Mouse (Mus musculus): Measurements from ENCODE around the gene Sos2.
A peak's percentile ranks its signal among the peaks of the same experiment; 100 is the strongest.
"Not testable (repeated sequence)": the region's sequence is repeated elsewhere in the genome, so short reads cannot be mapped to it uniquely, and the experiment has no call there.

The Sos2 gene

DNA sequence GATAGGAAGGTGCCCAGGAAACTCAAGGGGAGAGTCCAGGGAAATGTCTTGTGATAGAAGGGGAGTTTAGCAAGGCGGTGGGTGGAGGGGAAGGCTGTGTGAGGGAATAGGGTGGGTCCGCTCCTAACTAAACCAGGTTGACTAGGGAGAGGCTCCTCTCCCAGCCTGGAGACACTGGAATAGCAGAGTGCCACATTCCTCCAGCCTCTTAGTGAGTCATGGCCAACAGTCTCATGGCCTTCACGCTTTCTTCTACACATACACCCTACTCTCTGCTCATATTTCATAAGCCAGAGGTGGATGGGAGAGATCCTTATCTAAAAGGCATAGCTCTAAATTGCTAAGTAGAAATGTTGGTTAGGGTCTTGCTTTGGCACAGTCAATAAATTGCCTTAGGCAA, 111.7 kb downstream of the Sos2 start:
- no peak for DNase-seq (ENCODE audit: low spot score in 2 of 2)

GRCm38 (mm10) chr12:69568266-69568665, 113.4 kb downstream of the Sos2 start:
- no peak for DNase-seq (ENCODE audit: low spot score in 2 of 2)

DNA sequence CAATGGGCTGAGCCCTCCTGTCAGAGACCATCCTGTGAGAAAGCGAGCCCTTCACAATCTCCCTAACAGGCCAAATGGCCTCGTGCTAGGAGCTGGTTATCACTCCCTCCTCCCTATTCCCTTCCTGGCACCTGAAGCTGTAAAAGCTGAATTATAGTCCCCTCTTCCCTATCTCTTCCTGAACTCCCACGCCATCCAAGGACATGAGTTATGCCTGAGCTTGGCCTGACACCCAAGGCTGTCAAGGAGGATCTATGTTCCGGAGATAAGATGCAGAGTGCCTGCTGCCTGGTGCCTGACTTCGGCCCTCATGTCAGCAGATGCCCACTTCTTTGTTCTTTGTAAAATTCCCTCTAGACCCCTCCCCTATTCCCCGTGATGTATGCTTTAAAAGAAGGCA, 120.6 kb downstream of the Sos2 start:
- not testable (repeated sequence) for DNase-seq (ENCODE audit: low spot score in 2 of 2)

DNA sequence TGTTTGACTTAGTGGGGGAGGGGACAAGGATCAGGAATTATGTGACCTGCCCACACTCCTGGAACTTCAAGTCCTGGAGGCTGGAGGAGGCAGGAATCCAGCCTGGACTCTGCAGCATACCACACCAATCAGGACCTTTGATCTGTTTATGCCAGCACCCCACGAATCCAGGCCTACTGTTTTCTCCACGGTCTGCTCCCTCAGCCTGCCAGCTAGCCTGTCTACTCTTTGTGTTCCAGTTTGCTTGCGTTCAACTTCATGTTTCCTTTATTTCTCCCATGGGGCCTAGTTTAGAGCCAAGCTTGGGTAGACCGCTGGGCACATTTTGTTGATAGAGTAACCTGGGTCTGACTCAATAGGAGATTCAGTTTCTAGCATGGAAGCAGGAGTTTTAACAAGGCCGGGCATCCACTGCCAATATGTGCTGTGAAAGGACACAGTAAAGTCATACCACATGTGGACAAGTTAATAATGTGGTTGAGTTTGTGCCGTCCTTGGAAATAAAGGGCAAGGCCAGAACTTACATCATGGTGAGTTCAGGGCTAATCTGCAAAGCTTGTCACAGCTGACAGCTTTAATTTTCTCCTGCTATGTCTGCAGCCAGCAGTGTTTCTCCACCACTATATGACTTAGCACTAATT, 125.3 kb downstream of the Sos2 start:
- DNase-seq (ENCODE audit: low spot score in 2 of 2), result no peak

GRCm38 (mm10) chr12:69545456-69546178, 136.0 kb downstream of the Sos2 start:
- DNase-seq (ENCODE audit: low spot score in 2 of 2), result no peak

GRCm38 (mm10) chr12:69544994-69545393, 136.7 kb downstream of the Sos2 start:
- DNase-seq (ENCODE audit: low spot score in 2 of 2), result no peak

- no peak for DNase-seq (ENCODE audit: low spot score in 2 of 2)
Measured at GRCm38 (mm10) chr12:69544562-69544961, 137.1 kb downstream of the Sos2 start.

DNA sequence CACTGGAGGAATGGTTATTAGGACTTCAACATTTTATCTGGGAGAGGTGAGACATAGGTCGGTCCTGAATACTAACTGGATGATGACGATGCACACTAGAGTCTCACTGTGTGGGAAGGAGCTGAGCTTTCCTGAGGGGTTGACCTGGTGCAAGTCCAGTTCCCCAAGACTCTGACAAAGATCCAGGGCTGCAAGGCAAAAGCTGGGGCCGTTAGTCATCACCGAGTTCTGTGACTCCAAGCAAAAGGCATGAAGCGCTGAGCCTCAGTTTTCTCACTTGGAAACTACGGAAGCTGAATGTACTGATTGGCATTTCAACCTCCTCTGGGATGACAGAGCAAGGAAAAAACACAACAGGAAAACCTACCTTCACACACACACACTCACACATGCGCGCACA, 139.3 kb downstream of the Sos2 start:
- no peak for DNase-seq (ENCODE audit: low spot score in 2 of 2)

DNA sequence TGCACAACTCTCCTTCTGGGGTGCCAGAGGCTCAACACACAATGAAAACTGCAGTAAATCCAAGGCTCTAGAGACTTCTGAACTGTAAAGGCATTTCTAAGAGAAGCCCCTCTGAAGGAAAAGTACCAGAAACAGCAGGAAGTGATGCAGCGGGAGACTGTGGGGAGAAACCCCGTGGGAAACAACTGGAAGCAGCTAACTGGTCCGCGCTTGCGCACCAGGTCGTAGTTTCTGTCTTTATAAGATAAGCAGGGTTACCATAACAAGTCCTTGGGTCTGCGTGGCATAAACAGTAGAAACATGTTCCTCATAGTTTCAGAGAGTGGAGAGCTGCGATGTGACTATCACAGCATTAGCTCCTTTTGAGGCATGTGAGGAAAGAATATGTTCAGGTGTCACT, 140.0 kb downstream of the Sos2 start:
- DNase-seq (ENCODE audit: low spot score in 2 of 2), result no peak

- no peak for DNase-seq (ENCODE audit: low spot score in 2 of 2)
Measured at GRCm38 (mm10) chr12:69539353-69539752, 142.3 kb downstream of the Sos2 start.

DNA sequence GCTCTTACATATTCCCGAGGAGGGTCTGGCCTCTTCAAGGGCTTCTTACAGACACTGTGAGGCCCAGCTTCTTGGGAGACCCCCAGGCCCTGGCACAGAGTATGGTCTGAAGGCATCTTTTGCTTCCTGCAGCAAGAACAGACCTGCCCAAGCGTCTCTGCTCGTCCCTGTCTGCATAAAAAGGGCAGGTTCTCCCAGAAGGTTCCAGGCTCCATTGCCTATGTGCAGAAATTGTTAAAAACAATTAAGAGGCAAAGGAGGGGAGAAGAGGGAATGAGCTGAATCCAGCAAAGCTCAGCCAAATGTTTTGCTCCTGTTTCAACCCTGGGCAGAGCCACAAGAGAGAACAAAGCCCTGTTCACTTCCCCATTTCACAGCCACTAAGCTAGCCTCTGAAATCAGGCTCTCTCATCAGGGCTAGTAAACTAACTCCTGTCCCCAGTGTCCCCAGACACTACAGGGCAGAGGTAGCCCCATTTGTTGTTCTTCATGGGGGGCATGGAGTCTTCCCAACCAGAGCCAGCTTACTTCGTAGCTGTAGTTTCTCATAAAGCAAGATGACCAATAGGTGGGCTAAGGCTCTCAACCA, 143.2 kb downstream of the Sos2 start:
- DNase-seq (ENCODE audit: low spot score in 2 of 2), result no peak

DNA sequence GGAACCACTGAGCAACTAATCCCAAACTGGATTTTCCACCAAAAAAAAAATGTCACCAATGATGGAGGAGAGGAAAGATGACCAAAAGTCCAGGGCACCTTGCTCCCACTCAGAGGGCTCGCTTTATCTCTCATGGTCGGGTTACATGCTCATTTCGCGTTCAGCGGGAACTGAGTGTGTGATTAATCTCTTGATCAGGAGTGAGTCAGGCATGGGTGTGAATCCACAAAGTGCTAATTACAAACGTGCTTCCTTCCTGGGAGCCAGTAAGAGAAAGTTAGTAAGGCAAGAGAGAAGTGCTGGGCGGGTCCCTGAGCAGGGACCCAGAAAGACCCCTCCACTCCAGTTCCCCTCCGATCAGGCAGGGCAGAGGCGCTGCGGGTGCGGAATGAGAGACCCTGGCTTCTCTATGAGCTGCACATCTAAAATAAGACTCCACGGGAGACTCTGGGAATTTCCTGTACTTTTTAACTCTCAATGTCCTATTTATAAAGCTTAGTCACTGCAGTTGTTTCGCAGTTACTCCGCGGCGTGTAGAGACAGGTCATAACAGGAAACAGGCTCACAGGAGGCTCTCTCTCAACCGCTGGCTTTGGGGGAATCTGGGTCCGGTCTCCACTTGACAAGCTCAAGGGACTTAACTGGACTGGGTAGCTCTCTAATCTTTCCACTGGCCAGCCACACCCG, 143.8 kb downstream of the Sos2 start:
- DNase-seq (ENCODE audit: low spot score in 2 of 2), result peak; percentile 20 to 28

GRCm38 (mm10) chr12:69537243-69537674, 144.4 kb downstream of the Sos2 start:
- DNase-seq (ENCODE audit: low spot score in 2 of 2), result peak in 1 of 2 experiments; percentile 23

- DNase-seq (ENCODE audit: low spot score in 2 of 2), result no peak
Measured at GRCm38 (mm10) chr12:69536616-69537242, 144.9 kb downstream of the Sos2 start.
